In genomic region chr9:44199166-44199565, GRCm38 (mm10) we compare ENCODE assay signal across 32 mouse cellular contexts. TPM values are rescaled to one million over a fixed set of nuclear protein-coding genes. Genes with fewer than 3 reads are reported as not detected.
DNase-seq lines count a peak whose midpoint lies in the region; ATAC-seq and TF ChIP-seq lines count a peak whose summit lies in the region.
"Had no signal": no experiment of that assay in that cellular context is flagged by ENCODE, and none has a peak within 500 bp of the region (broad histone marks: within the 10 kb centered on the region; RNA-seq: fewer than 3 reads in every experiment).

No protein-coding gene starts in this region.

- H3K4me2 ChIP-seq in lung, embryonic 15.5 days = no peak overlapping the region
- H3K4me2 ChIP-seq in embryonic facial prominence, embryonic 15.5 days (replicated peaks) = no peak overlapping the region
- H3K4me2 ChIP-seq: embryonic facial prominence, embryonic 12.5 days; heart, embryonic 13.5 days; neural tube, embryonic 13.5 days had no signal

- peak; percentile 17 for DNase-seq in heart, adult 11 months
- DNase-seq in heart, adult 18-20 months = no peak
- no peak for DNase-seq in lung, adult 2 months
- DNase-seq in cerebellum, adult 9-10 months = peak; percentile 54
- DNase-seq in adrenal gland, adult 2 months = no peak
- no peak for DNase-seq in adrenal gland, adult (ENCODE audit: inconsistent age in 2 of 2, low spot score in 1 of 2)
- DNase-seq: adrenal gland, adult 8-10 months; heart, adult 2 months; heart, postnatal 14 days; retina, postnatal 1 day; right cerebral cortex, postnatal 25 days; spleen, adult 18-20 months; thymus, postnatal 36 days had no signal

- no peak overlapping the region for H3K4me3 ChIP-seq in lung, embryonic 15.5 days
- no peak overlapping the region for H3K4me3 ChIP-seq in lung, adult 2 months (replicated peaks; ENCODE audit: extremely low read depth, low read depth, low read length)
- no peak overlapping the region for H3K4me3 ChIP-seq in embryonic facial prominence, embryonic 15.5 days (replicated peaks)
- H3K4me3 ChIP-seq: embryonic facial prominence, embryonic 12.5 days; heart, adult 2 months; heart, embryonic 13.5 days; midbrain, embryonic 10.5 days; myocyte; neural tube, embryonic 13.5 days had no signal

- TF ChIP-seq CTCF in lung, adult 2 months (IDR thresholded peaks at IDR 0.05; ENCODE audit: insufficient read depth, low read length) = no peak

- no peaks in the 10 kb centered on the region for H3K9me3 ChIP-seq in lung, embryonic 15.5 days
- no peaks in the 10 kb centered on the region for H3K9me3 ChIP-seq in embryonic facial prominence, embryonic 15.5 days (replicated peaks)
- H3K9me3 ChIP-seq: embryonic facial prominence, embryonic 12.5 days; G1E; heart, embryonic 13.5 days; midbrain, embryonic 10.5 days; neural tube, embryonic 13.5 days had no signal

- H3K27me3 ChIP-seq in lung, embryonic 15.5 days = no peaks in the 10 kb centered on the region
- no peaks in the 10 kb centered on the region for H3K27me3 ChIP-seq in embryonic facial prominence, embryonic 15.5 days
- H3K27me3 ChIP-seq: CH12.LX; embryonic facial prominence, embryonic 12.5 days; heart, embryonic 13.5 days; neural tube, embryonic 13.5 days; Patski had no signal

- H3K4me1 ChIP-seq in lung, embryonic 15.5 days = 0 out of 2 replicates have a peak, but pooled peaks cover 8% of the 10 kb centered on the region
- peaks cover 2% of the 10 kb centered on the region; the same call in 1 of the 2 replicates for H3K4me1 ChIP-seq in lung, adult 2 months (ENCODE audit: control insufficient read depth, insufficient read depth, low read length)
- no peaks in the 10 kb centered on the region for H3K4me1 ChIP-seq in embryonic facial prominence, embryonic 15.5 days
- H3K4me1 ChIP-seq: embryonic facial prominence, embryonic 12.5 days; midbrain, embryonic 10.5 days; neural tube, embryonic 13.5 days had no signal

- TF ChIP-seq POLR2A in lung, adult 2 months (IDR thresholded peaks at IDR 0.05; ENCODE audit: borderline replicate concordance, extremely low read depth, low read depth, low read length) = no peak

- H3K27ac ChIP-seq in lung, embryonic 15.5 days = peak overlapping the region; percentile 55; the same call in 1 of the 2 replicates
- H3K27ac ChIP-seq in embryonic facial prominence, embryonic 15.5 days (replicated peaks) = 0 out of 2 replicates have a peak overlapping the region, but pooled peaks have one; percentile 31
- H3K27ac ChIP-seq: embryonic facial prominence, embryonic 12.5 days; heart, adult 2 months; heart, embryonic 13.5 days; hindbrain, postnatal 0 days; liver, embryonic 14.5 days; midbrain, embryonic 10.5 days; neural tube, embryonic 13.5 days had no signal

- no peak for ATAC-seq in lung, embryonic 15.5 days (ENCODE audit: borderline replicate concordance, extremely low read depth, low FRiP score, low TSS enrichment)
- ATAC-seq in embryonic facial prominence, embryonic 15.5 days (ENCODE audit: insufficient number of reproducible peaks, low FRiP score, low TSS enrichment, low read depth) = no peak
- ATAC-seq: forebrain, embryonic 14.5 days; hindbrain, postnatal 0 days; intestine, postnatal 0 days; midbrain, embryonic 16.5 days; Patski had no signal

- peaks cover 19% of the 10 kb centered on the region for H3K36me3 ChIP-seq in lung, embryonic 15.5 days
- peaks cover 13% of the 10 kb centered on the region; the same call in 1 of the 2 replicates for H3K36me3 ChIP-seq in embryonic facial prominence, embryonic 15.5 days

- WGBS in lung, embryonic 15.5 days = 58% methylated on average over 3 of the region's 3 CpGs
- 68% methylated on average over 3 of the region's 3 CpGs for WGBS in lung, adult 2 months
- 71% methylated on average over 3 of the region's 3 CpGs for WGBS in embryonic facial prominence, embryonic 15.5 days

- no peak overlapping the region for H3K9ac ChIP-seq in lung, embryonic 15.5 days
- no peak overlapping the region for H3K9ac ChIP-seq in embryonic facial prominence, embryonic 15.5 days
- H3K9ac ChIP-seq: embryonic facial prominence, embryonic 12.5 days; heart, embryonic 13.5 days; liver, embryonic 14.5 days; neural tube, embryonic 13.5 days had no signal

RNA-seq across cellular contexts. Expression of gene Cbl, which starts 34.7 kb away (rescaled TPM):
- total RNA-seq in heart, adult 18-20 months (2021) = 10 to 100 TPM; 18.0 to 18.5 TPM
- polyA plus RNA-seq in lung, embryonic 15.5 days (2015; fragmentation: Nextera tagmentation; extraction: Ambion mirVana) = 13.5 and 15.4 TPM in 2 replicates
- polyA plus RNA-seq in lung, adult 2 months (2012; rRNA removed) = 9.0 and 14.2 TPM in 2 replicates
- 16.1 and 17.7 TPM in 2 replicates for polyA plus RNA-seq in embryonic facial prominence, embryonic 15.5 days (2015; fragmentation: Nextera tagmentation; extraction: Ambion mirVana)
- 10 to 100 TPM; 26.2 to 31.5 TPM for total RNA-seq in adrenal gland, adult 2 months (2021)
- 7.8 and 8.7 TPM in 2 replicates for polyA plus RNA-seq in adrenal gland, adult 2 months (2012; rRNA removed)

RNA-seq across cellular contexts. Expression of gene Ccdc153, which starts 41.3 kb away (rescaled TPM):
- 1 to 10 TPM in 1 of 2 experiments, not detected in 1; 1.7 TPM for total RNA-seq in heart, adult 18-20 months (2021)
- 2.8 and 2.9 TPM in 2 replicates for polyA plus RNA-seq in lung, embryonic 15.5 days (2015; fragmentation: Nextera tagmentation; extraction: Ambion mirVana)
- polyA plus RNA-seq in lung, adult 2 months (2012; rRNA removed) = 13.8 and 26.9 TPM in 2 replicates
- polyA plus RNA-seq in embryonic facial prominence, embryonic 15.5 days (2015; fragmentation: Nextera tagmentation; extraction: Ambion mirVana) = 15.9 and 23.5 TPM in 2 replicates
- total RNA-seq in adrenal gland, adult 2 months (2021) = 1 to 10 TPM; 2.7 to 3.4 TPM
- polyA plus RNA-seq in adrenal gland, adult 2 months (2012; rRNA removed) = 0.26 and 0.63 TPM in 2 replicates
- total RNA-seq: CH12.LX; G1E; gastrocnemius, adult 8-10 months; heart, adult 2 months had no signal
- polyA plus RNA-seq: embryonic facial prominence, embryonic 12.5 days; forebrain, embryonic 14.5 days; frontal cortex, adult 2 months; G1E; heart, embryonic 13.5 days; hindbrain, embryonic 11.5 days; intestine, postnatal 0 days; limb, embryonic 14.5 days; liver, embryonic 14.5 days; midbrain, embryonic 10.5 days; myocyte; neural tube, embryonic 13.5 days; Patski had no signal

RNA-seq across cellular contexts. Expression of gene Pdzd3, which starts 52.1 kb away (rescaled TPM):
- total RNA-seq in heart, adult 18-20 months (2021) = 1 to 10 TPM; 4.6 to 5.4 TPM
- polyA plus RNA-seq in lung, embryonic 15.5 days (2015; fragmentation: Nextera tagmentation; extraction: Ambion mirVana) = 0.09 TPM in 1 of 2 replicates, not detected in the other
- 0.11 and 0.12 TPM in 2 replicates for polyA plus RNA-seq in lung, adult 2 months (2012; rRNA removed)
- 0.14 and 0.19 TPM in 2 replicates for polyA plus RNA-seq in embryonic facial prominence, embryonic 15.5 days (2015; fragmentation: Nextera tagmentation; extraction: Ambion mirVana)
- not detected for total RNA-seq in adrenal gland, adult 2 months (2021)
- polyA plus RNA-seq in adrenal gland, adult 2 months (2012; rRNA removed) = 0.06 TPM in 1 of 2 replicates, not detected in the other
- total RNA-seq: G1E had no signal
- polyA plus RNA-seq: G1E; hindbrain, embryonic 11.5 days; midbrain, embryonic 10.5 days had no signal

Comparison
In these comparisons a context has a peak if more than half of its experiments do, and no peak if none do; other contexts are left out.
1. DNase-seq: peak in heart, adult 11 months (single experiment) and cerebellum, adult 9-10 months (single experiment); none in heart, adult 18-20 months (0 of 2), lung, adult 2 months (single experiment), adrenal gland, adult 2 months (single experiment) and adrenal gland, adult (0 of 2).